Mouse (Mus musculus) liver, embryonic 12.5 days (tissue): ENCODE results near the gene Yod1. TPM values are rescaled to one million over a fixed set of nuclear protein-coding genes. Genes with fewer than 3 reads are reported as not detected.
A peak's percentile ranks its signal among the peaks of the same experiment; 100 is the strongest.

Source experiments
- ATAC-seq: fragments of 200-750 bp; cut with Nextera tagmentation; 2 replicates; pipeline ENCODE4 v1.8.0; 2017; ENCODE audit warnings: moderate number of reproducible peaks, mild to moderate bottlenecking, moderate library complexity
- H3K27ac ChIP-seq: fragments of 300-500 bp; sonication (generic); 2 replicates; pipeline ENCODE4 v1.5.1; 2016; ENCODE audit warnings: mild to moderate bottlenecking
- H3K27me3 ChIP-seq: fragments of 300-500 bp; sonication (generic); replicated peaks from 2 replicates; pipeline ENCODE4 v1.6.1; 2016; ENCODE audit warnings: mild to moderate bottlenecking, moderate library complexity
- H3K36me3 ChIP-seq: fragments of 300-500 bp; sonication (generic); 2 replicates; pipeline ENCODE4 v1.6.1; 2016; ENCODE audit warnings: mild to moderate bottlenecking, moderate library complexity
- H3K4me1 ChIP-seq: fragments of 300-500 bp; sonication (generic); 2 replicates; pipeline ENCODE4 v1.6.1; 2016
- H3K4me2 ChIP-seq: fragments of 300-500 bp; sonication (generic); 2 replicates; pipeline ENCODE4 v1.6.1; 2016; ENCODE audit warnings: mild to moderate bottlenecking, moderate library complexity
- H3K4me3 ChIP-seq: fragments of 300-500 bp; sonication (generic); 2 replicates; pipeline ENCODE4 v1.5.1; 2016; ENCODE audit warnings: mild to moderate bottlenecking, moderate library complexity
- H3K9ac ChIP-seq: fragments of 300-500 bp; sonication (generic); 2 replicates; pipeline ENCODE4 v1.6.1; 2016; ENCODE audit warnings: mild to moderate bottlenecking, moderate library complexity
- H3K9me3 ChIP-seq: fragments of 300-500 bp; sonication (generic); replicated peaks from 2 replicates; pipeline ENCODE4 v1.6.1; 2016; ENCODE audit warnings: mild to moderate bottlenecking, moderate library complexity
- WGBS: fragments of 180-500 bp; shearing (Covaris S2); methylation state at CpG from one replicate; pipeline ENCODE4 v1.1.7; 2016; ENCODE audit not compliant: insufficient replicate concordance; 5-methylcytosine and 5-hydroxymethylcytosine counted together
- polyA plus RNA-seq: library from polyadenylated mRNA; unstranded; fragments of >200 nt; fragmentation: Nextera tagmentation; extraction: Ambion mirVana; gene quantifications from 2 replicates; pipeline ENCODE4 v1.2.1, GENCODE M21; 2016

Gene Yod1
- polyA plus RNA-seq, 1 experiment from 2014 or later = 49.7 TPM

DNA sequence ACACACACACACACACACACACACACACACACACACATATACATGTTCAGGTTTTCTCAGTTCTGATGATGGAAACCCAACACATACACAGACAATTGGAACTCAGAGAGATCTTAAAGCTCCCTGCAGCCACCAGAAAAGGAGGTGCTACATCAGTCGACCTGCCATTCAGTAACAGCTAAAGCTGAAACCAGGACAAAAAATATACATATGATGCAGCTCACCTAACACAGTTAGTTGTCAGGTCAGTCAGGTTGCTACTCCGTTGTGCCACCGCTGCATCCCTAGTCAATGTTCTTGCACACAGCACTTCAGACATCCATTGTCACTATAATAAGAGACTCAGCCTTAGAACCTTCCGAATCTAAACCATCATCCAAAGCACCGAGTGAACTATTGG, 27.8 kb downstream of the Yod1 start:
- peak overlapping the region; percentile 70 for H3K9ac ChIP-seq
- ATAC-seq = no peak
- WGBS = 79% methylated on average over 5 of the region's 5 CpGs
- H3K27me3 ChIP-seq = no peaks in the 10 kb centered on the region
- H3K27ac ChIP-seq = peak overlapping the region; percentile 100
- peak overlapping the region; percentile 42 for H3K4me2 ChIP-seq
- H3K9me3 ChIP-seq = no peaks in the 10 kb centered on the region
- no peak overlapping the region for H3K4me3 ChIP-seq
- H3K4me1 ChIP-seq = peaks cover 75% of the 10 kb centered on the region
- H3K36me3 ChIP-seq = peaks cover 23% of the 10 kb centered on the region

DNA sequence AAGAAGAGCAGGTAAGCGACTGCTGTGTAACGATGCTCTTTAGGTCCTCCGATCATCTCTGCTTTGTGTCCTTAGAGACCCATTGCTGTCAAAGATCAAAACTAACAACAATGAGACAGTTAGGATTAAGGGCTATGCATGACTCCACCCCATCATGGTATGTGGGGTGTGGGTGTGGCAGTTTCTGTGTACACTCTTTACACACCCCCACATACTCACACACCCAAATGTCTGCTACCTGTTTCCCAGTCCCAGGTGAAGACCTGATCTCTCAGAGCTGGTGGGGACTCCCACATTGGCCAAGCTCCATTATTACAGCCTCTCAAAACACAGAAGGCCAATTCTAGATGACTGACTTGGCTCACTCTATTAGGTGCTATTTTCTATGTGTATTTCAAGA, 28.5 kb downstream of the Yod1 start:
- H3K27me3 ChIP-seq = no peaks in the 10 kb centered on the region
- no peak overlapping the region for H3K4me3 ChIP-seq
- peak overlapping the region; percentile 22 for H3K9ac ChIP-seq
- ATAC-seq = no peak
- WGBS = 89% methylated on average over 3 of the region's 3 CpGs
- H3K4me2 ChIP-seq = peak overlapping the region; percentile 31; the same call in 1 of the 2 replicates
- no peaks in the 10 kb centered on the region for H3K9me3 ChIP-seq
- peaks cover 69% of the 10 kb centered on the region for H3K4me1 ChIP-seq
- H3K36me3 ChIP-seq = peaks cover 23% of the 10 kb centered on the region
- H3K27ac ChIP-seq = peak overlapping the region; percentile 100

DNA sequence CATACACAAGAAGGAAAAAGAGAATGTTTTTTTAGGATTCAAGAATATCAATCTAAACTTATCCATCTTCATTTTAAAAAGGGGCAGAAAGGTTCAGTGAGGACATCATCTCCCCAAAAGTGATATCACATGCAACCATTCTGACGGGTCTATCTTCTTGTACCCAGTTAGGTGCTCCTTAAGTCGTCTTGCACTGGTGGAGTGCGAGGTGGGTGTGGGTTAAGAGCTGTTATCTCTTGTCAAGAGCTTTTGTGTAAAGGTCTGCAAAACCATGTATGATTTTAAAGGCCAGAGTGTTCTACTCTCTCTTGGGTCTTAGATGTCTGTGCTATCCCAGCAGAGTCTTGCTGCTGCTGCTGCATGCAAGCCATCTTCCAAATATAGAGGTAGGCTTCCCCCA, 29.7 kb downstream of the Yod1 start:
- 23% methylated on average over 3 of the region's 3 CpGs for WGBS
- no peak overlapping the region for H3K4me3 ChIP-seq
- no peaks in the 10 kb centered on the region for H3K27me3 ChIP-seq
- H3K9me3 ChIP-seq = no peaks in the 10 kb centered on the region
- peak; percentile 47 for ATAC-seq
- H3K4me2 ChIP-seq = peak overlapping the region; percentile 2; the same call in 1 of the 2 replicates
- H3K9ac ChIP-seq = 0 out of 2 replicates have a peak overlapping the region, but pooled peaks have one; percentile 6
- peaks cover 58% of the 10 kb centered on the region for H3K4me1 ChIP-seq
- H3K36me3 ChIP-seq = peaks cover 23% of the 10 kb centered on the region
- H3K27ac ChIP-seq = peak overlapping the region; percentile 68

DNA sequence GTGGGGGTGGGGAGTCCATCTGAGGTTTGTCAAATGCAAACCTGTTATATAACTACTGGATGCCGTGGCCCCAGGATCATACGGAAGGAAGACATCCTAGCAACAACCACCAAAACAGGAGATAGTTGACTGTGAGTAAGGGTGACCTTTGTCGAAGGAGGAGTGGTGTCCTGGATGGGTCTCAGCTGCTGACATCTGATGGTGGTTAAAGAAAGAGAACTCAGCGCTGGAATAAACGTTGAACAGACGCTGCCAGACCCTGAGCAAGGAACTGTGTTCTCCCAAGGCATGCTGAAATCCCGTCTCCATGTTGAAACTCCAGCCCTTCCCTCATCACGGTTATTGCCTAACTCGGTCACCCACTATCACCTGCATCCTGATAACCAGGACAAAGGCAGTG, 42.6 kb downstream of the Yod1 start:
- Histone ChIP-seq H3K4me3 (no peak overlapping the region), H3K9me3 (no peaks in the 10 kb centered on the region), H3K27ac (no peak overlapping the region), H3K36me3 (no peaks in the 10 kb centered on the region), H3K4me2 (no peak overlapping the region), H3K9ac (no peak overlapping the region), H3K4me1 (peaks cover 22% of the 10 kb centered on the region), H3K27me3 (no peaks in the 10 kb centered on the region)
- 58% methylated on average over 9 of the region's 9 CpGs for WGBS
- ATAC-seq = no peak

DNA sequence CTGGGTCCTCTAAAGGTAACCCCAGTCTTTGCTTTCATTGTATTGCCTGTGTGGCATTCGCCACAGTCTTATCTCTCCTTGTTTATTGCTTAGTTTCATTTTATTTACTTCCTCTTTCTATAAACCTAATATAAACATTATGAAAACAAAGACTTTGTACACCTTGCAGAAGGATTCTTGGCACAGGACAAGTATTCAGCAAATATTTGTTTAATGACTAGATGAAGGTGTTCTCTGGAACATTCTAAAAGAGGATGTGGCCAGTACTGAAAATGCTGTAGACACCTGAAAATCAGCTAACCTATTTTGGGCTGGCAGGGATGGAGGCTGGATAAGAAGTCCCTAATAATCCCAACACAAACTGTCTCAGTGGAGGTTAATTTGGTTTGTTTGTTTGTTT, 44.5 kb downstream of the Yod1 start:
- no peak for ATAC-seq
- H3K27me3 ChIP-seq = no peaks in the 10 kb centered on the region
- WGBS = 71% methylated on average over 1 of the region's 1 CpGs
- H3K4me1 ChIP-seq = peaks cover 25% of the 10 kb centered on the region
- H3K4me3 ChIP-seq = no peak overlapping the region
- no peaks in the 10 kb centered on the region for H3K36me3 ChIP-seq
- no peak overlapping the region for H3K27ac ChIP-seq
- H3K9ac ChIP-seq = no peak overlapping the region
- no peaks in the 10 kb centered on the region for H3K9me3 ChIP-seq
- H3K4me2 ChIP-seq = no peak overlapping the region

DNA sequence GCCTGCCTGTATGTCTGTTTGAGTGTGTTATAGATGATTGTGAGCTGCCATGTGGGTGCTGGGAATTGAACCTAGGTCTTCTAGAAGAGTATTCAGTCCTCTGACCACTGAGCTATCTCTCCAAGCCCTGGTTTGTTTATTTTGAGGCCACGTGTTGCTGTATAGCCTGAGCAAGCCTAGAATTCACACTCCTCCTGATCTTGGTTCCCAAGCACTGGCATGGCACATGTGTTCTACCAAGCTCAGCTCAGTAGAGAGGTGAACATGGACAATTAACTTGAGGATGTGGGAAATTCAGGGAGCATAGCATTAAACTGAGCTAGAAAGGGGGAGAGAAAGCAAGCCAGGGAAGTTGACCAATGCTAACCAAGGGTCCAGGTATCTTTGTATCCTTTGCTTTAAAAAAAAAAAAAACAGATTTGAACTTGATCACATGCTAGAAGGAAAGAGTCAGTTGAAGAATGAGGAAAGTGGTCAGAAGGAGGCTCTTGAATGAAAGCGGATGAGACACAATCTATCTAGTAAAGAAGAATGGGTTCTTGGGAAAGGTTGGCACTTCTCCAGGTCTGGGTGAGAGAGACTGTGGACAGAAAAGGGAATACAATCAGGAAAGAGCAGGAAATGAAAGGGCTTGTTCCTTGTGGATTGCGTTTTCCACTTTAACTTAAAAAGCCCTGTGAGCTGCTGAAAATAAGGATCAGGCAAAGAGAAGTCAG, 45.1 kb downstream of the Yod1 start:
- 71% methylated on average over 3 of the region's 3 CpGs for WGBS
- peaks cover 31% of the 10 kb centered on the region for H3K4me1 ChIP-seq
- H3K9me3 ChIP-seq = no peaks in the 10 kb centered on the region
- H3K36me3 ChIP-seq = no peaks in the 10 kb centered on the region
- H3K4me2 ChIP-seq = no peak overlapping the region
- H3K27ac ChIP-seq = no peak overlapping the region
- H3K9ac ChIP-seq = no peak overlapping the region
- ATAC-seq = no peak
- H3K4me3 ChIP-seq = no peak overlapping the region
- H3K27me3 ChIP-seq = no peaks in the 10 kb centered on the region

DNA sequence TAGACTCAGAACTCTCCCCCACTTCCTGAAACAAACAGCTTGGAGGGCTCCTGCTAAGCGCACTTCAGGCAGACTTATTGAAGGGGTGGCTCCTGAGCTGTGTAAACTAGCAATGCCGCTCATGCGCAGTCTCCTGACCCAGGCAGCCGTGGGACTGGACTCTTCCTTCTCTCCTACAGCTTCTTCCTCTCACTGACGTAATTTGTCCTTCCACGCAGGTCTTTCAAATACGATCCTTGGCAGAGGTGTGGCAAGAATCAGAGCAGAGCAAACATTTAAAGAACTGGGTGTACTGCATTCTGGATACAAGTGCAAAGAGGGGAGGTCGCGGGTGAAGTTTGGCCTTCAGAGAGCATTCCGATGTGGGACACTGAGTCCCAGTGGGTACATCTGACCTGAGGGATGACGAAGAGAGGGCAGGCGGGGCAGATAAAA, 46.9 kb downstream of the Yod1 start:
- Histone ChIP-seq H3K36me3 (no peaks in the 10 kb centered on the region), H3K4me3 (no peak overlapping the region), H3K4me1 (peaks cover 33% of the 10 kb centered on the region), H3K27ac (0 out of 2 replicates have a peak overlapping the region, but pooled peaks have one; percentile 13), H3K27me3 (no peaks in the 10 kb centered on the region), H3K9me3 (no peaks in the 10 kb centered on the region), H3K9ac (no peak overlapping the region), H3K4me2 (no peak overlapping the region)
- ATAC-seq = no peak
- 72% methylated on average over 12 of the region's 12 CpGs for WGBS

DNA sequence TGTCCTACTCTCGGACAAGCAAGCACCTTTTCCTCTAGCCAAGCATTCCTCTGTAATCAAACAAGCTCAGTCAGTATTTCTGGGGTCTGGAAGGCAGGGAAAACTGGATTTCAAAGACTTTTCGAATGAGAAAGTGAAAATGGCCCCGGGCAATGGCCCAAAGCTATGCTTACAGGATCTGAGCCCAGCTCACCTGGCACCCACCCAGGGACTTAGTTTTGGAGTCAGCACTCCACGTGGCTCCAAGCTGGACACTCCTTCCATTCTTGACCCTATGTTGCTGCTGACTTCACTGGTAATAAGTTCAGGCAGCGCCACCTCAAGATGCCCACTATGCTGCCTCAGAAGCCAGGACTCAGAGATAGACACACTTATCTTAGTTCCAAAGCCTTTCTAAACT, 49.9 kb downstream of the Yod1 start:
- no peak for ATAC-seq
- H3K27me3 ChIP-seq = no peaks in the 10 kb centered on the region
- 76% methylated on average over 5 of the region's 5 CpGs for WGBS

DNA sequence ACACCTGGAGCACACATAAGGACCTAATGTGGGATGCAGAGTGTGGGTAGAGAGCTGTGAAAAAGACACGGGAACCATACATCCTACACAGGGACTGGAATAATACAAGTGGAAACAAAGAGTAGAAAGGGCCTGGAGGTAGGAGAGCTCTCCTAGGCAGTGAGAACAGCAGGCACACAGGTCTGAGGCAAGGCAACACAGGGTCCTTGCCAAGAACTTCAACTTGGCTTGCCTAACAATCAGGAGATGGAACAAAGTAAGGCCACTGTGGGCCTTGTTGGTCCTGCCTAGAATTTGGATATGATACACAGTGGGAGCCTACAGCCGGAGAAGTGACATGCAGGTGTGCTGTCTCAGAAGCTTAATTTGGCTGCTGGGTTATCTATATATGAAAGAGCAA, 52.8 kb downstream of the Yod1 start:
- no peaks in the 10 kb centered on the region for H3K36me3 ChIP-seq
- peaks cover 8% of the 10 kb centered on the region for H3K4me1 ChIP-seq
- no peak overlapping the region for H3K4me3 ChIP-seq
- no peaks in the 10 kb centered on the region for H3K9me3 ChIP-seq
- H3K27me3 ChIP-seq = no peaks in the 10 kb centered on the region
- H3K27ac ChIP-seq = no peak overlapping the region
- H3K4me2 ChIP-seq = no peak overlapping the region
- 77% methylated on average over 2 of the region's 2 CpGs for WGBS
- no peak for ATAC-seq
- no peak overlapping the region for H3K9ac ChIP-seq

More for the DNA sequence above, 49.9 kb downstream of the Yod1 start:
- Histone ChIP-seq H3K4me1 (peaks cover 24% of the 10 kb centered on the region), H3K9ac (no peak overlapping the region), H3K4me2 (no peak overlapping the region), H3K27ac (no peak overlapping the region), H3K36me3 (no peaks in the 10 kb centered on the region), H3K4me3 (no peak overlapping the region), H3K9me3 (no peaks in the 10 kb centered on the region)

DNA sequence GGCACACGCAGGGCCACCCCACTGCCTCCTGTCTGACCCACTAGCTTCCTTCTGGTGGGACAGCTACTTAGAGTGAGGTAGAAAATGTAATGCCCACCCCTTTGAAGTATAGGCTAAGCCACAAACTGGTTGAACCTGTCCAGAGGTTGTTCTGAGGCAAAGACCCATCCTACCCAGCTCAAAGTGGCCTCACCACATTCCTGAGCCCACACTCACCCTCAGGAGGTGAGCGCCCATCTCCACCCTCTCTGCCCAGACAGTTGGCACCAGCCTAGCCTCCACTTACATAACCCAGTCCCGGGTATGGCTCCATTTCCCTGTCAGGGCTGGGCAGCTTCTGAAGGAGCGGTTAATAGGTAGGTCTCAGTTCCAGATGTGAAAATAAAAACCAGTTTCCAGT, 53.4 kb downstream of the Yod1 start:
- H3K9me3 ChIP-seq = no peaks in the 10 kb centered on the region
- no peak for ATAC-seq
- 70% methylated on average over 4 of the region's 4 CpGs for WGBS
- no peak overlapping the region for H3K4me2 ChIP-seq
- H3K27me3 ChIP-seq = no peaks in the 10 kb centered on the region
- H3K27ac ChIP-seq = no peak overlapping the region
- no peak overlapping the region for H3K9ac ChIP-seq
- peaks cover 8% of the 10 kb centered on the region for H3K4me1 ChIP-seq
- H3K4me3 ChIP-seq = no peak overlapping the region
- no peaks in the 10 kb centered on the region for H3K36me3 ChIP-seq

DNA sequence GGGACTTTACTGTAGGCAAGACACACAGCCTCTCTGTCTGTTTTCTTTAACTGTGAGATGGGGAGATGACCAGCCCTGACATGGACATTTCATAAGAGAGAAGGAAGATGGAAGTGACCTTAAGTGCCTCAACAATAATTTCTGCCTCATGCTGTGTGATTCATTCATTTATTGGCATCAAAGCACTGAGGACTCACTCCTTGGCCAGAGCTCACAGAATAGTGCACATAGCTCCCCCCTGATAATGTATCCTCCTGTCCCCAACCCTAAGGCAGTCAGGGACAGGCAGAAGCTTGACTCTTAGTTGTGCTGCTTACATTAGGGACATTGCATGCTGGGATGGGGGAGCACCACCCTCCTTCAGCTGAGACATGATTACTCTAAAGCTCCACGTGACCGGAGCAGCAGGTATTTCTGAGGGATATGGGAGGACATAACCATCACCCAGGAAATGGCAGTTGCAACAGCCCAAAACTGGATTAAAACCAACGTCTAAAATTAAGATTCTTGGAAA, 53.9 kb downstream of the Yod1 start:
- H3K36me3 ChIP-seq = no peaks in the 10 kb centered on the region
- no peak overlapping the region for H3K4me3 ChIP-seq
- 61% methylated on average over 3 of the region's 3 CpGs for WGBS
- no peak for ATAC-seq
- no peak overlapping the region for H3K9ac ChIP-seq
- no peak overlapping the region for H3K4me2 ChIP-seq
- no peaks in the 10 kb centered on the region for H3K9me3 ChIP-seq
- H3K27ac ChIP-seq = no peak overlapping the region
- H3K4me1 ChIP-seq = peaks cover 8% of the 10 kb centered on the region
- H3K27me3 ChIP-seq = no peaks in the 10 kb centered on the region
